Mouse (Mus musculus): ENCODE results near the gene Fam227b. TPM values are rescaled to one million over a fixed set of nuclear protein-coding genes. Genes with fewer than 3 reads are reported as not detected.

Fam227b gene
- total RNA-seq, 2 experiments from 2014 or later, result not detected

DNA sequence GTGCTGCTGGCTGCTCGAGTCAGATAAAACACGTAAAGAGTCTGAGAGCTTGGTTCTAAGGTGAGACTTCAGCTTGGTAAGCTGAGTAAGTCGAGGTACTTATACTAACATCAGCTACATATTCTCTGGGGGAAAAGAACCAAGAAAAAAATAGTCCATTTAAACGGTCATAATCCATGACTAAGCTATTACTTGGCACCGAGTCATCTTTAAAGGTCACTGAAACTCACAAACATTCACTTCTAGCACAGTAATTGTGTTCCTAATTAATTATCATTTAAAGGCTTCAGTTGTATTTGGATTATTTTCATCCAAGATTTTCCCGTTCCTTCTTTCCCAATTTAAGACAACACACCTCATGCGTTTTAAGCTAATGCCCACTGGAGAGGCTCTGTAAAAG lies 88.9 kb downstream of the Fam227b start:
- no peak for ATAC-seq (replicated peaks; ENCODE audit: poor library complexity, severe bottlenecking)

- ATAC-seq (replicated peaks; ENCODE audit: poor library complexity, severe bottlenecking), result no peak
Measured at GRCm38 (mm10) chr2:126061037-126061773, 90.6 kb downstream of the Fam227b start.

GRCm38 (mm10) chr2:126060595-126060994 lies 91.2 kb downstream of the Fam227b start:
- ATAC-seq (replicated peaks; ENCODE audit: poor library complexity, severe bottlenecking), result no peak

- no peak for ATAC-seq (replicated peaks; ENCODE audit: poor library complexity, severe bottlenecking)
Measured at GRCm38 (mm10) chr2:126053657-126054056, 98.1 kb downstream of the Fam227b start.

DNA sequence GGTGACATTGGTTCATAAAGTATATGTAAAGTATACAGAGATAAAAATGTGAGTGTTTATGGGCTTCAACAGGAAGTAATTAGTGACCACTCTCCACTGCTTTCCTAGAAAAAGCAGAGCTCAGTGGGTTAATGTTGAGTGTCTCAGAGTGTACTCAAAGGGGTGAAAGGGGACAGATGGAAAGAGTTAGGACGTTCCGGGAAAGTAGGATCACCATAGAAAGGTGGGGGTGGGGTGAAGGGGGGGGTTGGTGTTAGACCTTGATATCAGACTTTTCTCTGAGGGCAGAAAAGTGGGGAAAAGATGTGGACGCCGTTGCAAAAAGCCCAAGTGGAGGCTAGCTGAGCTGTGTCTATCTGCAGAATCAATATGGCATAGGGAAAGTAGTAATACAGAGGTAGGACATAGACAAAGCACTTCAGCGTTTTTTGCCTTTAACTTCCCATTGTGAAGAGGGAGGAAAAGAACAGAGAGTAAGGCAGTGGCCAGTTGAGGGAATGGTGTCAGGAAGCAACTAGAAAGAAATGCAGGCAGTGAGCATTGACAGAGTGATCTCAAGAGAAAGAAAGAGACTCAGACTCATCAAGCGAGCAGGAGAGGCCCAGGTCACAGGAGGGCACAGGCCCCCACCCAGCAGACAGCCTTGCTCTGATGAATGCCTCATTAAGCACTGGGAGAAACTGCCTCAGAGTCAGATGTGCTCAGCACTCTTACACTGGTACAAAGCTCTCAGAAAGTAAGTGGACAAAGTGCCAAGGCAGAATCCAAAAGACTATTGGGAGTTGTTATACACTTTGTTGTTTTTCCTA lies 98.9 kb downstream of the Fam227b start:
- ATAC-seq (replicated peaks; ENCODE audit: poor library complexity, severe bottlenecking), result no peak

GRCm38 (mm10) chr2:126045621-126046020 lies 106.2 kb downstream of the Fam227b start:
- no peak for ATAC-seq (replicated peaks; ENCODE audit: poor library complexity, severe bottlenecking)

GRCm38 (mm10) chr2:126042674-126043073 lies 109.1 kb downstream of the Fam227b start:
- no peak for ATAC-seq (replicated peaks; ENCODE audit: poor library complexity, severe bottlenecking)

- no peak for ATAC-seq (replicated peaks; ENCODE audit: poor library complexity, severe bottlenecking)
Measured at GRCm38 (mm10) chr2:126041237-126041636, 110.6 kb downstream of the Fam227b start.

DNA sequence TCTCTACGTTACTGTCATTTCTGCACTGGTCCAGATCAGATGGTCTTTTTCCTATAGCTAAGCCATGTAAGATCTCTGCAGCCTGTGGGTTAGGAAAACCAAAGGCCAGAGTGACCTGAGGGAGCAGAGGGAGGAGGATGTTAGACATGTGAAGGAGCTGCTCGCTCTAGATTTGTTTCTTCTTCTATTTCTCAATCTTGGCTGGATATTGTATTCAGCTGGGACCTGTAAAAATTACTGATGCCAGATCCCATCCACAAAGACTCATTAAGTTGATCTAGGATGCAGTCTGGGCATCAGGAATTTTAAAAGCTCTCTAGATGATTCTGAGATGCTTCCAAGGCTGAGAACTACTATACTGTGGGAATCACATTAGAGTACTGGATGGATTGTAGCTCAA lies 111.2 kb downstream of the Fam227b start:
- ATAC-seq (replicated peaks; ENCODE audit: poor library complexity, severe bottlenecking), result no peak

DNA sequence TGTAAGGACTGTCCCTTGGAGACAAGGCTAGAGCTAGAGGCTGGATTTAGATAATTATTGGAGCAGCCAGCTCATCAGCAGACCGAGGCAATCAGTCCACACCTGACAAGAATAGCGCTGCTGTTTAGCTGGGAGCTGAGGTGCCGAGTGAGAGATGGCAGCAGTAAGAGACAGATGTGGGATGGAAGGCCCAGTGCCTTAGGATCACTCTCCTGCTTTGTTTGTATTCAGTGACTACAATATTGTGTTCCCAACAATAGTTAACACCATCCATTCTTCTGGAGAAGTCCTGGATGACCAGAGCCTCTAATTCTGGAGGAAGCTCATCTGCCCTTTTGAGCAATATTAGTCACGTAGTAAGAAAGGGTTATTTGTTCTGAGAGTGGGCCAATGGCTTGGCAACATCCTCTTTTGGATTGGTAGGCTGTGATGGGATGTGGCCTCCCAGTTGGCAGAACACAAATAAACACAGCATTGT lies 112.4 kb downstream of the Fam227b start:
- ATAC-seq (replicated peaks; ENCODE audit: poor library complexity, severe bottlenecking), result no peak

DNA sequence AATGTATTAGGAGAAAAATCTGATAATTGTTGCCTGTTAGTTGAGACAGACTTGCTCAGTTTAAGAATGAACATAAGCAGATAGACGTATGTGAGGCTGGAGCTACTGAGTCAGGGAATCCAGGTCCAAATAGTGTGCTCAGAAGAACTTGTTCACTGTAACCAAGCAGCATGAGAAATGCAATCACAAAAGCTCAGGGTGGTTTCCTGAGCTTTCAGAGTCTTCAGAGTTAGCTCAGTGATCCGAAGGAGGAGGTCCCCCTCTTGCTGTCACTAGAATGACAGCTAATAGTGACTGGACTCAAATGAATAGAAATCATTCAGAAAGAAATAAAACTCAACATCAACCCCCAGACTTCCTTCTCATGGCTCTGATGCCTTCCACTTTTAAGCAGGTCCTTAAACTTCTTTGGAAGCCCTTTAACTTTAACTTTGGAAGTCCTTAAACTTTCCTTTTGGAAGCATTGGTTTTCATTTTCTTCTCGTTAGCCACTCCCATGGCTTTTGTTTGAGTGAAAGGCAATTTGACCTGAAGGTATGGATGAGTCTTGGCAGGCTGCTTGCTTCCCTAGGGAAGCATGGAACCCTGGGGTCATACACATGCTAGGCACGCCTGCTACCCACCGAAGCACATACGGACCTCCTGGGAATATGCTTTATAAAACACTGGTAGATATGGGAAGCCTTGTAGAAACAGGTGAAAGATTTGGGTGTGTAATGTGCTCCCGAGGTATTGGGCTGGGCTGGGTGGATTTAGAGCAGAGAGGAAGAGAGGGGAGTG lies 113.4 kb downstream of the Fam227b start:
- no peak for ATAC-seq (replicated peaks; ENCODE audit: poor library complexity, severe bottlenecking)

GRCm38 (mm10) chr2:126036121-126036520 lies 115.7 kb downstream of the Fam227b start:
- no peak for ATAC-seq (replicated peaks; ENCODE audit: poor library complexity, severe bottlenecking)

DNA sequence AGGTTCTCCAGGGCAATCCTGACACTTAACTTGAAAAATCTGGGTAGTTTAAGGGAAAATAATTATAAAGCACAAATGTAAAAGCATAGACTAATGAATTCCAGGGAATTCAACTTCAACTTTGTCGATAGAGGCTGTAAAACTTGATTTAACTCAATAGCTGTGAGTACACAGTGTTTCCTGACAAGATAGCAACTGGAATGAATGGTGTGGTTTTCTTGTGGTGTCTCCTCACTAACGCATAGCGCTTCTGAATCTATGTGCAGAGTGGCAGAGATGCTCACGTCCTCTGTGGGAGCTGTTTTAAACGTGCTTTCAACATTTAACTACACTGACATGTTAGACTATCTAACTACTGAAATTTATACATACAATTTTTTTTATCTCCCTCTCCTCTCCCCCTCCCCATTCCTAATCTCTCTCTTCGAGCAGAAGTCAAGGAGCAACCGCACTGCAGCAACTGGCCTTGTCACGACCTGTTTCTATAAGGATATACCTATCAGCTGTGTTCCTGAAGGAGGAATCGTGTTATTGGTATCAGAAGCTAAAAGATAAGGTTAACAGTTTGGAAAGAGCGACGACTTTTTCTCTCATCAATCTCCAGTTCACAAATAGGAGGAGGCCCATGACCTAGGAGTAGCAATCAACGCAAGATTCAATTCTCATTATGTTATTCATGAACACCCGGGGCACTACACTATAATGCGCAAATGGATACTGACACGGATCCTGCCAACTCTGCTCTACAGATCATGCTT lies 116.6 kb downstream of the Fam227b start:
- ATAC-seq (replicated peaks; ENCODE audit: poor library complexity, severe bottlenecking), result no peak

- no peak for ATAC-seq (replicated peaks; ENCODE audit: poor library complexity, severe bottlenecking)
Measured at GRCm38 (mm10) chr2:126034379-126035005, 117.3 kb downstream of the Fam227b start, which contains the start of gene Fgf7. TSS of gene Fgf7 (plus strand) at chr2:126034658.

DNA sequence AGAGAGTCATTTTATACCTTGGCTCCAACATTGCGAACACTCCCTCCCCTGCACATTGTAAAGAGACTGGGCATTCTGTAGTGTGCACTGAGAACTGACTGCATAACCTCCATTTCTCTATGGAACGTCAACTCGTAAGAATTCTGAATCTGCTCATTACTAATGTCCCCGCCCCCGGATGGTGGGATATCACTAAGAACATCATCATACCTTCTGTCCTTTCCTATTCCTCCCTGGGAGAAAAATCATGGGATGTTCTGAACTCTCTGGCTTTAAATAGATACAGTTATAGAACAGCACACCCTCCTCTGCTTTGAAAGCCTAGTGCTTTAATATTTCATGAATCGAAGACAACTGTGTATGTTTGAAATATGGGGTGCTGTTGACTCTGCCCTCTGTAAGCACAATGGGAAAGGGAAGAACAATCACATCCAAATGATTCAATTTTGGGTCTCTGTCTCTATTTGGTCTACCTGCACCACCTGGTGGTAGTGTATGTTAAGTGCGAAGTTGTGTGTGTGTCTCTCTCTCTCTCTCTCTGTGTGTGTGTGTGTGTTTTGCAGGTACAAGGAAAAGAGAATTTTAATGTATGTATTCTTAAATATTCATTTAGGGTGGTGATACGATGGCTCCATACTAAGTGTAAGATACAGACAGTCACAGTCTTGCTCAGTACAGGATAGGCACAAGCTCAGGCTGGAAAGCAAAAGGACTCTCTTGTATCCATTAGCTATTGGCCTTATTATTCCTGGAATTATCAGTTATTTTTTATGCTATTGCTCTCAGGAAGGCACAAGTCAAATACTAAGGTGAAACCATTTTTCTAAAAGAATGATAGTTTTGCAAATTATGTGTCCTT lies 118.5 kb downstream of the Fam227b start:
- no peak for ATAC-seq (replicated peaks; ENCODE audit: poor library complexity, severe bottlenecking)

DNA sequence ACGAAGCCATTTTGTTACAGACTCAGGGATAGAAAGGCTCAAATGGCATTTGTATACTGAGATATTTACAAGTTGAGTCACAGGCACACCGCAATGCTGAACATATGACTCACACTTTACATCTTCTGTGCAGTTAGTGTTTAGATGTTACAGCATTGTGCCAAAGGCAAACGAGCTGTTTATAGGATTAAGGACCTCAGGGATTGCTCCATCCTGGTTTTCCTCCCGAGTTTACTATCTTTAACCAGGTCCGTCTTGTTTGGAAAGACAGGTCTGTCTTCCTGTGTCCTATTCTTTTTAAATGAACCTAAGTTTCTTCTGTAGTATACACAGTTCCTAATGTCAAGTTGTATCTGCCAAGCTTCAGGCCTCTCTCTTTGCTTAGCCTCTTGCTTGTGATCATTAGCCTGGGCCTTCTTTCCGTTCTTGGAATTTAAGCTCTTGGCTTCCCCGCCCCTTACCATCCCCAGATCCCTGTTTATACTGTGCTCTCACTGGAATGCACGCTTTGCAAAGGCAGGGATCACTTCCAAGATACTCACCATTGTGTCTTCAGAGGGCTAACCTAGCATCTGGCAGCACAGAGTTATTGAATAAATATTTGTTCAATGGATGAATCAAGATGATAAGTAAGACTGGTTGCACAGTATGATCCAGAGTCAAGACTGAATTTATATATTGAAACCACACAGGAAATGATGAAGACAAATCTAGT lies 120.5 kb downstream of the Fam227b start:
- no peak for ATAC-seq (replicated peaks; ENCODE audit: poor library complexity, severe bottlenecking)

DNA sequence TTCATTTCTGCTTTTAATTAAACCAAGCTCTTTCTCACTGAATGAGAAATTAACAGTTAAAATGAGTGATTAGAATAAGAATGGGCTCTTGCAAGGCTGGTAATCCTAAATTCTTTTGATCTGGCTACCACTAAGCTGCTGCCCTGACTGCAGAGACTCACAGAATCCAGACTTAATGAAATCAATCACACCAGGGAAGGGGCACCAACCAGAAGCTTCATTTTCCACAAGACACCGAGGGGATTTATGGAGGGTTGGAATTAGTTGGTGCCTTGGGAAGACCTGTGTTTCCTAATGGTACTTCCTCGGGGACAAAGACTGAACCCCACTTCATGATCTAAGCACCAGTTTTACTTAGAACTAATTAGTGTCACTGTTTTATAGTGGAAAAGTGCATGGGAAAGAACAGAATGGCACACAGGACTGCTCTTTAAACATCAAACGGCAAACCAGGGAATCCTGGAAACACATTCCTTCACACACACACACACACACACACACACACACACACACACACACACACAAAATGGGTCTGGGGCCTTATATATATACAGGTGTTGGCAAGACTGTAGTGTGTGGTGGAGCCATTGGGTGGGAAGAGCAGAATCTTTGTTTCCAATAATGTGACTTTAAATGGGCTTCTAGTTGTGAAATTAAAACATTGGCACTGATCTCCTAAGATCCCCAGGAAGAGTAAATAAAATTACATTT lies 135.9 kb downstream of the Fam227b start:
- ATAC-seq (replicated peaks; ENCODE audit: poor library complexity, severe bottlenecking), result no peak

All from granulocyte monocyte progenitor cell, adult 5-6 weeks (primary cell).